Mouse (Mus musculus) neural tube, embryonic 10.5 days (tissue): ENCODE data around the gene Ctnna2.

Experiments used
- DNase-seq: peaks from one replicate; pipeline ENCODE4 v3.0.0-alpha.2; 2017; ENCODE audit warnings: low spot score; ENCODE audit errors: extremely low spot score

Gene Ctnna2

GRCm38 (mm10) chr6:77184896-77185295 is 794.6 kb downstream of the Ctnna2 start:
- DNase-seq = no peak

- DNase-seq = no peak
These were observed 803.7 kb downstream of the Ctnna2 start for GRCm38 (mm10) chr6:77175764-77176163.

GRCm38 (mm10) chr6:77157028-77157427 is 822.5 kb downstream of the Ctnna2 start:
- DNase-seq = no peak

- no peak for DNase-seq
These were observed 840.1 kb downstream of the Ctnna2 start for GRCm38 (mm10) chr6:77139306-77139920.

- DNase-seq = no peak
These were observed 858.6 kb downstream of the Ctnna2 start for GRCm38 (mm10) chr6:77120926-77121325.

- DNase-seq = no peak
These were observed 859.0 kb downstream of the Ctnna2 start for GRCm38 (mm10) chr6:77120510-77120909.

GRCm38 (mm10) chr6:77109095-77109945 is 870.2 kb downstream of the Ctnna2 start:
- DNase-seq = no peak

- DNase-seq = no peak
These were observed 878.5 kb downstream of the Ctnna2 start for GRCm38 (mm10) chr6:77101047-77101446.

- DNase-seq = no peak
These were observed 881.0 kb downstream of the Ctnna2 start for GRCm38 (mm10) chr6:77098540-77098939.

GRCm38 (mm10) chr6:77075396-77076376 is 903.8 kb downstream of the Ctnna2 start:
- peak; percentile 61 for DNase-seq

- no peak for DNase-seq
These were observed 909.9 kb downstream of the Ctnna2 start for GRCm38 (mm10) chr6:77069595-77069994.

GRCm38 (mm10) chr6:77050690-77051089 is 928.8 kb downstream of the Ctnna2 start:
- DNase-seq = peak; percentile 36

- no peak for DNase-seq
These were observed 929.3 kb downstream of the Ctnna2 start for GRCm38 (mm10) chr6:77050193-77050592.

- no peak for DNase-seq
These were observed 931.9 kb downstream of the Ctnna2 start for GRCm38 (mm10) chr6:77047568-77047967.

GRCm38 (mm10) chr6:77025066-77025465 is 954.4 kb downstream of the Ctnna2 start:
- DNase-seq = no peak

- no peak for DNase-seq
These were observed 966.3 kb downstream of the Ctnna2 start for GRCm38 (mm10) chr6:77013194-77013593.

GRCm38 (mm10) chr6:77011001-77011400 is 968.5 kb downstream of the Ctnna2 start:
- no peak for DNase-seq

GRCm38 (mm10) chr6:76992128-76992527 is 987.4 kb downstream of the Ctnna2 start:
- DNase-seq = no peak

GRCm38 (mm10) chr6:76984773-76985172 is 994.7 kb downstream of the Ctnna2 start:
- no peak for DNase-seq

GRCm38 (mm10) chr6:76981651-76982050 is 997.8 kb downstream of the Ctnna2 start:
- DNase-seq = no peak

- DNase-seq = no peak
These were observed 1000.1 kb downstream of the Ctnna2 start for GRCm38 (mm10) chr6:76979247-76979850.
